Mouse (Mus musculus) lung, embryonic 14.5 days (tissue): ENCODE data around the gene Adipor1. TPM values are rescaled to one million over a fixed set of nuclear protein-coding genes. Genes with fewer than 3 reads are reported as not detected.

Experiments
- ATAC-seq: fragments of 200-750 bp; cut with Nextera tagmentation; 2 replicates; pipeline ENCODE4 v1.8.0; 2017; ENCODE audit warnings: mild to moderate bottlenecking, moderate TSS enrichment, moderate library complexity; ENCODE audit not compliant: insufficient read depth
- DNase-seq: peaks from one replicate; pipeline ENCODE4 v3.0.0-alpha.2; 2015
- H3K27ac ChIP-seq: fragments of 300-500 bp; sonication (generic); 2 replicates; pipeline ENCODE4 v1.5.1; 2014; ENCODE audit warnings: low read depth, mild to moderate bottlenecking, moderate library complexity
- H3K27me3 ChIP-seq: fragments of 300-500 bp; sonication (generic); 2 replicates; pipeline ENCODE4 v1.6.1; 2014; ENCODE audit warnings: low read length, control low read depth; ENCODE audit not compliant: insufficient read depth
- H3K36me3 ChIP-seq: fragments of 300-500 bp; sonication (generic); 2 replicates; pipeline ENCODE4 v1.6.1; 2014; ENCODE audit warnings: control low read depth; ENCODE audit not compliant: insufficient read depth
- H3K4me1 ChIP-seq: fragments of 300-500 bp; sonication (generic); 2 replicates; pipeline ENCODE4 v1.6.1; 2014; ENCODE audit warnings: antibody characterized with exemption, control low read depth; ENCODE audit not compliant: insufficient read depth
- H3K4me2 ChIP-seq: fragments of 300-500 bp; sonication (generic); 2 replicates; pipeline ENCODE4 v1.6.1; 2014; ENCODE audit warnings: mild to moderate bottlenecking
- H3K4me3 ChIP-seq: fragments of 300-500 bp; sonication (generic); 2 replicates; pipeline ENCODE4 v1.5.1; 2014; ENCODE audit warnings: low read depth, low read length
- H3K9ac ChIP-seq: fragments of 300-500 bp; sonication (generic); 2 replicates; pipeline ENCODE4 v1.6.1; 2014
- H3K9me3 ChIP-seq: fragments of 300-500 bp; sonication (generic); 2 replicates; pipeline ENCODE4 v1.6.1; 2016; ENCODE audit warnings: low read depth, low read length, control low read depth
- CTCF ChIP-seq: IDR thresholded peaks from 2 replicates; pipeline ENCODE4 v1.5.1; 2016; ENCODE audit warnings: antibody characterized with exemption, low read depth
- WGBS: fragments of 180-500 bp; shearing (Covaris S2); extraction: QIAGEN DNeasy Blood & Tissue Kit; methylation state at CpG from one replicate; pipeline ENCODE4 v1.1.7; 2014; 5-methylcytosine and 5-hydroxymethylcytosine counted together
- polyA plus RNA-seq: library from polyadenylated mRNA; unstranded; fragments of >200 nt; fragmentation: Nextera tagmentation; extraction: Ambion mirVana; gene quantifications from 2 replicates; pipeline ENCODE4 v1.2.1, GENCODE M21; 2014

The Adipor1 gene
- polyA plus RNA-seq, result 83.9 and 86.8 TPM in 2 replicates

DNA sequence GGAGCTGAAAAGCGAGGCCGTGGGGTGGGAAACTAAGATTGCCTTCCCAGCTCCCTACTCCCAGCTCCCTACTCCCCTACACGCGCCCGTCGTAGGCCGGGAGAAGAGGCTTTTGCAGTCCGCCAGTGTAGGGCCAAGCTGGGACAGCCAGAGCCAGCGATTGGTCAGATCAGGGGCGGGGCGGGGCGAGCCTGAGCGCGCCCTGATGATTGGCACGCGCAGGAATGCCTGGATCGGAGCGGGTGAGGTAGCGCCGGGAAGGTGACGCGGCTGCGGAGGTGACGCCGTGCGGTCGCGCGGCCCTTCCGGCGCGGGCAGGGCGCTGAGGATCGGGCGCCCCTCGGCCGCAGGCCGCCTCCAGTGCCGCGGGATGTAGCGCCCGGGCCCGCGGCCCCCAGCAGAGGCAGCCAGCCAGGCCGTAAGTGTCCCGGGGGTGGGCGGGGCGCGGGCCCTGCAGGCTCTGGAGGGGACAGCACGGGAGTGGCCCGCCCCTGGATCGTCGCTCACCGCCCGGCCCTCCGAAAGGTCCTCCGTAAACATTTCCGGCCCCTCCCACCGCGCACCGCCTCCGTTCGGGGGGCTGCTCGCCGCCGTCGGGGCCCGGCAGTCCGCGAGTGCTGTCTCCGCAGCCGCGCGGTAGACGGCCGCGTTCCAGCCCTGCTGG lies at the start of gene Adipor1:
Adipor1 (plus strand) TSS at position 211 of the 664 bp plus-strand sequence.
- Histone ChIP-seq H3K27ac (peak within 1 kb of the TSS; percentile 96), H3K9ac (peak within 1 kb of the TSS; percentile 89), H3K27me3 (no peaks in the 10 kb centered on the region), H3K9me3 (no peaks in the 10 kb centered on the region), H3K36me3 (peaks cover 11% of the 10 kb centered on the region), H3K4me2 (peak within 1 kb of the TSS; percentile 87), H3K4me3 (peak within 1 kb of the TSS; percentile 83), H3K4me1 (peaks cover 16% of the 10 kb centered on the region; the same call in 1 of the 2 replicates)
- no peak for TF ChIP-seq CTCF
- peak; percentile 100 for ATAC-seq
- under 1% methylated on average over 74 of the region's 77 CpGs for WGBS
- DNase-seq, result peak; percentile 96

DNA sequence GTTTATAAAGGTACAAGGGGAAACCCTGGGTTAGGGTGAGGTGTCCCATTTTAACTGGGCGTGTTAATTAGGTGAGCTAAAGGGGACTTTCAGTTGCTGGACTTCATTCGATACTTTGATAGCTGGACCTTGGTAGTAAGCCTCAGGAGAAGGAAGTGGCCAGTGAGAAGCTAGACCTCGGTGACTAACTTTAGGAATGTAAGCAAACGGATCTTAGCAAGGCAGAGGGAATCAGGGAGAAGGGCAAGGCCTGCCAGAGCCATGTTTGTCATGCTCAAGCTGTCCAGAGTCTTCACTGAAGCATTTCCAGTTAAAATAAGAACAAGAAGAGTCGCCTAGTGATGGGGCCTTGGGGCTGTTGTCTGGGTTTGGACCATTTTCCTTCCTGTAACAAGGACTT lies 49.7 kb upstream of the Adipor1 start:
- 56% methylated on average over 5 of the region's 5 CpGs for WGBS
- no peaks in the 10 kb centered on the region for H3K27me3 ChIP-seq
- H3K4me2 ChIP-seq, result no peak overlapping the region
- DNase-seq (no peak), ATAC-seq (no peak)
- H3K36me3 ChIP-seq, result 0 out of 2 replicates have a peak, but pooled peaks cover 3% of the 10 kb centered on the region
- no peak overlapping the region for H3K27ac ChIP-seq
- no peak for TF ChIP-seq CTCF
- H3K4me1 ChIP-seq, result peaks cover 5% of the 10 kb centered on the region; the same call in 1 of the 2 replicates
- H3K4me3 ChIP-seq, result no peak overlapping the region
- no peak overlapping the region for H3K9ac ChIP-seq
- no peaks in the 10 kb centered on the region for H3K9me3 ChIP-seq

DNA sequence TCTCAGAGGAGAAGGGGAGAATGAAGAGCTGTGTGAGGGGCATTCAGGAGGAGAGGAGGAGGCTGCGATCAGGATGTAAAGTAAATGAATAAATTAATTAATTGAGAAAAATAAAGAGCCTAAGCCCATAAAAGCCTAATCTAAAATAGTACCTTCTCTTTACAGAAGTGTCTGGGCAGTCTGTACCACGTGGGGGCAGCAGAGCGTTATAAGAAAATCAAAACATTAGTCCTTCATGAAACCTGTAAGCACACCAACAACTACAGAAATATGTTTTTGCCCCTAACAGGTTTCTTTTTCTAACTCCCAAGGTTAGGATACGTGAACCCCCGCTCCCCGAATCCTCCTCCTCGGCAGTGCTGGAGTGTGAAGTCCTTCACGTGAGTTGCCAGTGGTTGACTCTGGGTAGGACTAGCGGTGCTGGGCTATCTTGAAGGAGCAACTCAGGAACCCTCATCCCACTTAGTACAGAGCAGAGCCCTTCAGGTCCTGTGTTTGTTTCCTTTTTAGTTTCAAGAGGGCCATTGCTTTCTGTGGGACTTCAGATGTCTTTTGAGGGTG lies 46.3 kb upstream of the Adipor1 start:
- no peak overlapping the region for H3K4me2 ChIP-seq
- H3K9me3 ChIP-seq, result no peaks in the 10 kb centered on the region
- H3K27ac ChIP-seq, result no peak overlapping the region
- no peaks in the 10 kb centered on the region for H3K27me3 ChIP-seq
- peak; percentile 65 for TF ChIP-seq CTCF
- no peaks in the 10 kb centered on the region for H3K36me3 ChIP-seq
- ATAC-seq (no peak), DNase-seq (peak; percentile 88)
- no peak overlapping the region for H3K4me3 ChIP-seq
- 49% methylated on average over 9 of the region's 9 CpGs for whole genome bisulfite sequencing
- no peak overlapping the region for H3K9ac ChIP-seq
- no peaks in the 10 kb centered on the region for H3K4me1 ChIP-seq

DNA sequence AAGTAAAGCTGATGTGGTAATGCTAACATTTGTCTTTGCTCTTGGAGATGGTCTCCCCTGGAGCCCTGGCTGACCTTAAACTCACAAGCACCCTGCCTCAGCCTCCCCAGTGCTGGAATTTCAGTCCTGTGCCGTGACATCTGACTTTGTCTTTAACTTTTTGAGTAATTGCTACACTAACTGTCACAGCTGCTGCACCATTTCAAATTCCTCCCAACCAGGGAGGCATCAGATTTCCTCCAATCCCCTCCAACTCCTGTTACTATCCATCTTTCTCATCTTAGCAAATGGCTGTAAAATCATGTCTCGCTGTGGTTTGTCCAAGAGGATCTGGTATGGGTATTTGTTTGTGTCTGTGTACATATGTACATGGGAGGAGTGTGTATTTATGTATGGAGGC lies 41.1 kb upstream of the Adipor1 start:
- H3K27me3 ChIP-seq, result no peaks in the 10 kb centered on the region
- H3K9me3 ChIP-seq, result no peaks in the 10 kb centered on the region
- no peaks in the 10 kb centered on the region for H3K36me3 ChIP-seq
- no peak overlapping the region for H3K4me2 ChIP-seq
- H3K9ac ChIP-seq, result no peak overlapping the region
- H3K4me3 ChIP-seq, result no peak overlapping the region
- ATAC-seq (no peak), DNase-seq (no peak)
- H3K4me1 ChIP-seq, result no peaks in the 10 kb centered on the region
- no peak overlapping the region for H3K27ac ChIP-seq
- 71% methylated on average over 2 of the region's 2 CpGs for WGBS
- TF ChIP-seq CTCF, result no peak

DNA sequence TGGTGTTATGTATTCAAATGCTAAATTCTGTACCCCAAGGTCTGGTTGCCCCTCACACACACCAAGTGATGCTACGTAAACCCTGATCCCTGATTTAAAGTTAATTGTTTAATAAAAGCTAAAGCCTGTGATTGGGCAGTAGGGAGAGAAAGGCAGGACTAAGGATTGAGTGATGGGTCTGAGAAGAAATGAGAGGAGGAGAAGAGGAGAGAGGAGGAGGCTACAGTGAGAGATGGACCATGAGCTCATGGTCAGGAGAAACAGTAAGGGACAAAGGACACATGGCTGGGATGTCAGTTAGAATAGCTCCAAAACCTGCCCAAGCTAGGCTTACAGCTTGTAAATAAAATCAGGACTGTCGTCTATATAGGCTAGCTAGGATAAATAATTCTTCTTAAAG lies 34.1 kb upstream of the Adipor1 start:
- peak; percentile 2 for DNase-seq
- 62% methylated on average over 2 of the region's 2 CpGs for WGBS
- no peak overlapping the region for H3K9ac ChIP-seq
- 0 out of 2 replicates have a peak, but pooled peaks cover 3% of the 10 kb centered on the region for H3K4me1 ChIP-seq
- H3K27me3 ChIP-seq, result no peaks in the 10 kb centered on the region
- no peaks in the 10 kb centered on the region for H3K36me3 ChIP-seq
- no peak for TF ChIP-seq CTCF
- H3K27ac ChIP-seq, result no peak overlapping the region
- peak overlapping the region; percentile 59; the same call in 1 of the 2 replicates for H3K4me2 ChIP-seq
- no peak for ATAC-seq
- H3K9me3 ChIP-seq, result no peaks in the 10 kb centered on the region
- no peak overlapping the region for H3K4me3 ChIP-seq

DNA sequence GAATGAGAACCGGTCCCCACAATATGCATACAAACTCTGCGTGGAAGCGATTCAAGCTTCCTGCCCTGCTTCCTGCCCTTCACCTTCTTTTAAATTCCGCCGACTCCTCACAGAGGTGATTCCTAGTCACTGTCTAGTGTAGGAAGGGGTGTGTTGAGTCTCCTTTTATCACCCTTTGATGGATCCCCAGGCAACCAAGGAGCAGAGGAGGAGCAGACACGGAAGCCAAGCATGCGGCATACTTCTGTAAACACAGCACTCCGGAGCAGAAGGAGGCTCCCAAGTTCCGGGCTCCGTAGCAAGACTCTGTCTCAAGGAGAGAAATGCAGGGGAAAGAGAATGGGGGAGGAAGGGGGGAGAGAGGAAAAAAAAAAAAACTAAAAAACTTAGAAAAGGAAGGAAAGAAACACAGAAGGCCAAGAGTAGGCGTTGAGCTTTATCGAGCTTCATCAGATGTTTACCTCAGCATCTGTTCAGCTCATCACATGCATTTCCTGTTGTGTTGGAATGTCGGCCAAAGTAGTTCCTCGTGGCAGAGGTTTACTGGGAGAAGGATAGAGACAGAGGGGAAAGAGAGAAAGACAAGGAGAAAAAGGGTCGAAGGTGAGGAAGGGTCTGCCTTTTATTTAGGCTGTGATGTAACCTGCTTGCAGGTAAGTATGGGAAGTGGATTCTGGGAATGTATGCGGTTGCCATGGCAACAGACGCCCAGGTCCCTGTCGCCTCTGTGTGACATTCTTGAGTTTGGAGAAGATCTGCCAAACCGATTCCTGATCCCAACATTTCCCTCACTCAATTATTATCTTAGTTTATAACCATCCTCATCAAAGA lies 33.2 kb upstream of the Adipor1 start:
- H3K27ac ChIP-seq, result no peak overlapping the region
- 3% methylated on average over 19 of the region's 19 CpGs for WGBS
- no peak for TF ChIP-seq CTCF
- peak; percentile 62 for DNase-seq
- no peaks in the 10 kb centered on the region for H3K27me3 ChIP-seq
- no peaks in the 10 kb centered on the region for H3K9me3 ChIP-seq
- no peak; the same call in 1 of the 2 replicates for ATAC-seq
- H3K9ac ChIP-seq, result peak overlapping the region; percentile 27
- H3K4me1 ChIP-seq, result 0 out of 2 replicates have a peak, but pooled peaks cover 3% of the 10 kb centered on the region
- H3K4me2 ChIP-seq, result peak overlapping the region; percentile 59
- no peaks in the 10 kb centered on the region for H3K36me3 ChIP-seq
- peak overlapping the region; percentile 26 for H3K4me3 ChIP-seq

DNA sequence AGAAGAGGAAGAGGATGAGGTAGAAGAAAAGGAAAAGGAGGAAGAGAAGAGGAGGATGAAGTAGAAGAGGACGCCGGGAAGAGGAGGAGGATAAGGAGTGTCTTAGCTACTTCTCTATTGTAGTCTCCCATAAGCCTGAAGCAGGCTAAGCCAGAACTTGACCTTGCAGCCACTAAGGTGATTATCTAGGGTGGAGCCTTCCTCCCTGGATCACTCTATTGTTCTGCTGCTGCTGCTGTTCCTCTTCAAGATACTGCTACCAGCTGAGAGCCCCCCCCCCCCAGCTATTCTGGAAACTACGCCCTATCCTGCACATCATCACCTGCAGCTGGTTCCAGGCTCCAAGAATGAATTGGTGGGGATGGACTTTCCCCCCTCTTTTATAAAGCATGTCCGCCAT lies 30.6 kb upstream of the Adipor1 start:
- no peaks in the 10 kb centered on the region for H3K9me3 ChIP-seq
- H3K4me3 ChIP-seq, result no peak overlapping the region
- ATAC-seq (no peak), DNase-seq (no peak)
- H3K4me1 ChIP-seq, result 0 out of 2 replicates have a peak, but pooled peaks cover 3% of the 10 kb centered on the region
- H3K36me3 ChIP-seq, result no peaks in the 10 kb centered on the region
- no peak overlapping the region for H3K9ac ChIP-seq
- no peak for TF ChIP-seq CTCF
- no peak overlapping the region for H3K4me2 ChIP-seq
- no peaks in the 10 kb centered on the region for H3K27me3 ChIP-seq
- no peak overlapping the region for H3K27ac ChIP-seq
- 84% methylated on average over 4 of the region's 4 CpGs for WGBS
